Mouse (Mus musculus) testis, adult 2 months (tissue): ENCODE results near the gene Slc5a11. TPM values are rescaled to one million over a fixed set of nuclear protein-coding genes. Genes with fewer than 3 reads are reported as not detected.

Experiments used
- H3K27ac ChIP-seq: fragments of 200-500 bp; 2 replicates; pipeline ENCODE4 v1.5.1; 2012; ENCODE audit warnings: low read depth, low read length; ENCODE audit not compliant: control insufficient read depth, insufficient read depth
- H3K27me3 ChIP-seq: fragments of 200-500 bp; 2 replicates; pipeline ENCODE4 v1.6.1; 2012; ENCODE audit warnings: mild to moderate bottlenecking, low read length, moderate library complexity; ENCODE audit not compliant: control insufficient read depth, insufficient read depth
- H3K36me3 ChIP-seq: fragments of 200-500 bp; 2 replicates; pipeline ENCODE4 v1.6.1; 2012; ENCODE audit warnings: mild to moderate bottlenecking, low read length; ENCODE audit not compliant: control insufficient read depth, insufficient read depth
- H3K4me1 ChIP-seq: fragments of 200-500 bp; 2 replicates; pipeline ENCODE4 v1.6.1; 2012; ENCODE audit warnings: low read length; ENCODE audit not compliant: control insufficient read depth, insufficient read depth
- H3K4me3 ChIP-seq: fragments of 200-500 bp; 2 replicates; pipeline ENCODE4 v1.5.1; 2012; ENCODE audit warnings: low read depth, mild to moderate bottlenecking, low read length, moderate library complexity, mixed read lengths; ENCODE audit not compliant: control insufficient read depth
- CTCF ChIP-seq: fragments of 200-500 bp; IDR thresholded peaks from 2 replicates; pipeline ENCODE4 v1.5.1; 2012; ENCODE audit warnings: low read depth, mild to moderate bottlenecking, inconsistent platforms, low read length, moderate library complexity; ENCODE audit not compliant: control insufficient read depth, insufficient read depth, insufficient replicate concordance
- POLR2A ChIP-seq: fragments of 200-500 bp; IDR thresholded peaks from 2 replicates; pipeline ENCODE4 v1.6.1; 2012; ENCODE audit warnings: low read depth, mild to moderate bottlenecking, inconsistent platforms, low read length, moderate library complexity; ENCODE audit not compliant: control insufficient read depth
- polyA plus RNA-seq: library from polyadenylated mRNA; depleted of rRNA; stranded (reverse); fragments of >200 nt; gene quantifications from 2 replicates; pipeline ENCODE4 v1.2.3, GENCODE M21; 2012; rRNA removed

Gene Slc5a11
- 0.10 TPM in 1 of 2 replicates, not detected in the other for polyA plus RNA-seq

- Histone ChIP-seq H3K36me3 (no peaks in the 10 kb centered on the region), H3K27ac (no peak within 1 kb of the TSS), H3K4me3 (no peak within 1 kb of the TSS), H3K27me3 (no peaks in the 10 kb centered on the region), H3K4me1 (no peaks in the 10 kb centered on the region)
- TF ChIP-seq CTCF: no peak
- TF ChIP-seq POLR2A: no peak
These were observed at the start of gene Slc5a11 for GRCm38 (mm10) chr7:123214365-123215075. Gene Slc5a11 (plus strand): TSS chr7:123214780.

DNA sequence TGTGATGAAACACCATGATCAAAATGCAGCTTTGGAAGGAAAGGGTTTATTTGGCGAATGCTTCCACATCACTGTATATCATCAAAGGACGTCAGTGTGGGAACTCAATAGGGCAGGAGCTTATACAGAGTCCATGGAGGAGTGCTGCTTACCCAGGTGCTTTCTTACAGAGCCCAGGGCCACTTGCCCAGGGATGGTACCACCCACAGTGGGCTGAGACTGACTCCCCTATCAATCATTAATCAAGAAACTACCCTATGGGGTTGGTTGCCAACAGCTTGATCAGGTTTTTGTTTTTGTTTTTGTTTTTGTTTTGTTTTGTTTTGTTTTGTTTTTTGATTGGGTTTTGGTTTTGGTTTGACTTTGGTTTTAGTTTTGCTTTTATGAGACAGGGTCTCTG is 47.1 kb upstream of the Slc5a11 start:
- TF ChIP-seq CTCF (no peak), POLR2A (no peak)
- Histone ChIP-seq H3K27me3 (no peaks in the 10 kb centered on the region), H3K27ac (no peak overlapping the region), H3K4me1 (0 out of 2 replicates have a peak, but pooled peaks cover 2% of the 10 kb centered on the region), H3K4me3 (no peak overlapping the region), H3K36me3 (peaks cover 4% of the 10 kb centered on the region; the same call in 1 of the 2 replicates)

GRCm38 (mm10) chr7:123169618-123170017 is 45.0 kb upstream of the Slc5a11 start:
- Histone ChIP-seq H3K4me1 (0 out of 2 replicates have a peak, but pooled peaks cover 2% of the 10 kb centered on the region), H3K4me3 (no peak overlapping the region), H3K27ac (no peak overlapping the region), H3K36me3 (peaks cover 4% of the 10 kb centered on the region; the same call in 1 of the 2 replicates), H3K27me3 (no peaks in the 10 kb centered on the region)
- TF ChIP-seq CTCF (no peak), POLR2A (no peak)

- no peak overlapping the region for H3K27ac ChIP-seq
- H3K27me3 ChIP-seq: no peaks in the 10 kb centered on the region
- H3K4me1 ChIP-seq: 0 out of 2 replicates have a peak, but pooled peaks cover 2% of the 10 kb centered on the region
- TF ChIP-seq CTCF (no peak), POLR2A (no peak)
- H3K36me3 ChIP-seq: peaks cover 4% of the 10 kb centered on the region; the same call in 1 of the 2 replicates
- H3K4me3 ChIP-seq: peak overlapping the region; percentile 26
These were observed 42.5 kb upstream of the Slc5a11 start for GRCm38 (mm10) chr7:123172101-123172500.

DNA sequence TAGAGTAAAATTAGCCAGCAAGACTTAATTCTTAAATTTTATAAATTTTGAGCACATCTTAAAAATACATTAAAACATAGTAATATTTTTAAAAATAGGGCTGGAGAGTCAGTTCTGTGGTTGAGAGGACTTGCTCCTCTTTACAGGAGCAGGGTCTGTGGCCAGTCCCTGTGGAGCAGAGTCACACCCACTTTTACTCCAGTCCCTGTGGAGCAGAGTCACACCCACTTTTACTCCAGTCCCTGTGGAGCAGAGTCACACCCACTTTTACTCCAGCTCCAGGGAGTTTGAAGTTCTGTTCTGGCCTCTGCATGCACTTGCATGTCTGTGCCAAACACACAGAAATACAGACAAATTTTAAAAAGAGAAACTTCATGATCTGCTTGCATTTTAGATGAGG is 37.4 kb upstream of the Slc5a11 start:
- Histone ChIP-seq H3K27me3 (no peaks in the 10 kb centered on the region), H3K36me3 (peaks cover 2% of the 10 kb centered on the region), H3K4me1 (no peaks in the 10 kb centered on the region), H3K4me3 (no peak overlapping the region), H3K27ac (no peak overlapping the region)
- no peak for TF ChIP-seq POLR2A
- no peak for TF ChIP-seq CTCF

GRCm38 (mm10) chr7:123181787-123182701 is 32.5 kb upstream of the Slc5a11 start:
- Histone ChIP-seq H3K27me3 (no peaks in the 10 kb centered on the region), H3K36me3 (peaks cover 7% of the 10 kb centered on the region), H3K27ac (no peak overlapping the region), H3K4me3 (no peak overlapping the region), H3K4me1 (no peaks in the 10 kb centered on the region)
- no peak for TF ChIP-seq POLR2A
- no peak for TF ChIP-seq CTCF

GRCm38 (mm10) chr7:123184891-123185290 is 29.7 kb upstream of the Slc5a11 start:
- Histone ChIP-seq H3K36me3 (peaks cover 8% of the 10 kb centered on the region), H3K4me3 (no peak overlapping the region), H3K27me3 (no peaks in the 10 kb centered on the region), H3K4me1 (no peaks in the 10 kb centered on the region), H3K27ac (no peak overlapping the region)
- no peak for TF ChIP-seq CTCF
- no peak for TF ChIP-seq POLR2A
